Mouse (Mus musculus) right cerebral cortex, postnatal 36 days (tissue): ENCODE results near the gene Iqschfp.

Source experiments
- DNase-seq, 2 experiments: peaks; one replicate each; pipeline ENCODE4 v3.0.0; 2022; ENCODE audit warnings: low spot score in 2 of 2, mixed read lengths in 1 of 2

Gene Iqschfp

GRCm38 (mm10) chr3:68203934-68204467 lies 312.0 kb downstream of the Iqschfp start:
- no peak for DNase-seq

- no peak for DNase-seq
Observed at GRCm38 (mm10) chr3:68210422-68210821, 318.4 kb downstream of the Iqschfp start.

- DNase-seq = no peak
Observed at GRCm38 (mm10) chr3:68221452-68221851, 329.4 kb downstream of the Iqschfp start.

- DNase-seq = no peak
Observed at GRCm38 (mm10) chr3:68239887-68240286, 347.9 kb downstream of the Iqschfp start.

GRCm38 (mm10) chr3:68243239-68243638 lies 351.2 kb downstream of the Iqschfp start:
- DNase-seq = no peak

- DNase-seq = no peak
Observed at GRCm38 (mm10) chr3:68246154-68246553, 354.1 kb downstream of the Iqschfp start.

- DNase-seq = no peak
Observed at GRCm38 (mm10) chr3:68250589-68250988, 358.6 kb downstream of the Iqschfp start.

- DNase-seq = no peak
Observed at GRCm38 (mm10) chr3:68252335-68252734, 360.3 kb downstream of the Iqschfp start.

GRCm38 (mm10) chr3:68262304-68262703 lies 370.3 kb downstream of the Iqschfp start:
- DNase-seq = no peak

GRCm38 (mm10) chr3:68267905-68268304 lies 375.9 kb downstream of the Iqschfp start:
- no peak for DNase-seq

- DNase-seq = no peak
Observed at GRCm38 (mm10) chr3:68269251-68269650, 377.2 kb downstream of the Iqschfp start.

- no peak for DNase-seq
Observed at GRCm38 (mm10) chr3:68270246-68270645, 378.2 kb downstream of the Iqschfp start.

GRCm38 (mm10) chr3:68271457-68271856 lies 379.4 kb downstream of the Iqschfp start:
- no peak for DNase-seq

- no peak for DNase-seq
Observed at GRCm38 (mm10) chr3:68271881-68272280, 379.8 kb downstream of the Iqschfp start.

GRCm38 (mm10) chr3:68282844-68283594 lies 391.0 kb downstream of the Iqschfp start:
- DNase-seq = no peak

- no peak for DNase-seq
Observed at GRCm38 (mm10) chr3:68283595-68283991, 391.6 kb downstream of the Iqschfp start.

GRCm38 (mm10) chr3:68284500-68284899 lies 392.5 kb downstream of the Iqschfp start:
- no peak for DNase-seq

- DNase-seq = no peak
Observed at GRCm38 (mm10) chr3:68296752-68297151, 404.7 kb downstream of the Iqschfp start.

GRCm38 (mm10) chr3:68305647-68306046 lies 413.6 kb downstream of the Iqschfp start:
- DNase-seq = no peak

GRCm38 (mm10) chr3:68306726-68307125 lies 414.7 kb downstream of the Iqschfp start:
- DNase-seq = no peak

- no peak for DNase-seq
Observed at GRCm38 (mm10) chr3:68325575-68325974, 433.5 kb downstream of the Iqschfp start.

GRCm38 (mm10) chr3:68332515-68332914 lies 440.5 kb downstream of the Iqschfp start:
- no peak for DNase-seq

GRCm38 (mm10) chr3:68335501-68335900 lies 443.5 kb downstream of the Iqschfp start:
- no peak for DNase-seq

GRCm38 (mm10) chr3:68350624-68351023 lies 458.6 kb downstream of the Iqschfp start:
- no peak for DNase-seq
